Mouse (Mus musculus) CH12.LX (cell line): Measurements from ENCODE around the gene Mcmbp. TPM values are rescaled to one million over a fixed set of nuclear protein-coding genes. Genes with fewer than 3 reads are reported as not detected.

Experiments
- DNase-seq: peaks from one replicate; pipeline ENCODE4 v3.0.0-alpha.2; 2013; ENCODE audit errors: extremely low read depth
- H3K27ac ChIP-seq: 2 replicates; pipeline ENCODE4 v1.5.1; 2012; ENCODE audit warnings: low read depth, mild to moderate bottlenecking, control low read depth, moderate library complexity; ENCODE audit not compliant: insufficient read depth
- H3K27me3 ChIP-seq: replicated peaks from 2 replicates; pipeline ENCODE3; 2012; ENCODE audit warnings: inconsistent platforms
- H3K36me3 ChIP-seq, 2 experiments: replicated peaks in 1 of 2; 2 replicates each; pipeline versions ENCODE3 to v1.6.1; 2012; ENCODE audit warnings: inconsistent platforms in 1 of 2, low read length in 1 of 2, mild to moderate bottlenecking in 1 of 2, mixed read lengths in 1 of 2, moderate library complexity in 1 of 2; ENCODE audit not compliant: control insufficient read depth in 1 of 2, insufficient read depth in 1 of 2
- H3K4me1 ChIP-seq, 2 experiments: 2 replicates each; pipeline ENCODE4 v1.6.1; 2012; ENCODE audit warnings: inconsistent platforms in 1 of 2, moderate library complexity in 1 of 2; ENCODE audit not compliant: insufficient read depth in 2 of 2, control insufficient read depth in 1 of 2
- H3K4me2 ChIP-seq: 2 replicates; pipeline ENCODE4 v1.6.1; 2012; ENCODE audit warnings: low read depth, mild to moderate bottlenecking, control low read depth; ENCODE audit not compliant: poor library complexity, insufficient read depth, severe bottlenecking
- H3K4me3 ChIP-seq, 3 experiments: fragments of 150-350 bp in 1 of 3; sonication (generic) in 1 of 3; replicated peaks in 1 of 3; 2 replicates each; pipeline versions ENCODE3 to v1.5.1; 2011 to 2012; ENCODE audit warnings: low read depth in 2 of 3, low read length in 2 of 3, mild to moderate bottlenecking in 2 of 3, moderate library complexity in 2 of 3, control low read depth in 1 of 3, improper control_type of control experiment in 1 of 3, inconsistent platforms in 1 of 3, mixed read lengths in 1 of 3; ENCODE audit not compliant: poor library complexity in 1 of 3
- H3K79me2 ChIP-seq: replicated peaks from 2 replicates; pipeline ENCODE4 v1.6.1; 2012; ENCODE audit warnings: mild to moderate bottlenecking, moderate library complexity; ENCODE audit not compliant: control insufficient read depth, poor library complexity, insufficient read depth, severe bottlenecking; ENCODE audit errors: extremely low read depth
- H3K9ac ChIP-seq: 2 replicates; pipeline ENCODE4 v1.6.1; 2012; ENCODE audit warnings: low read depth, mild to moderate bottlenecking, control low read depth, moderate library complexity; ENCODE audit not compliant: insufficient read depth
- H3K9me3 ChIP-seq: replicated peaks from 2 replicates; pipeline ENCODE3; 2012; ENCODE audit warnings: low read length, inconsistent platforms, mixed read lengths
- BHLHE40 ChIP-seq: IDR thresholded peaks from 2 replicates; pipeline ENCODE4 v1.6.1; 2011; ENCODE audit warnings: mild to moderate bottlenecking, low read depth, low read length, improper control_type of control experiment
- CHD1 ChIP-seq: IDR thresholded peaks from 2 replicates; pipeline ENCODE4 v1.6.1; 2012; ENCODE audit warnings: low read depth, low read length, improper control_type of control experiment, inconsistent platforms
- CHD2 ChIP-seq: IDR thresholded peaks from 2 replicates; pipeline ENCODE4 v1.6.1; 2011; ENCODE audit warnings: low read length, improper control_type of control experiment
- CTCF ChIP-seq, 2 experiments: IDR thresholded peaks in 1 of 2; conservative IDR thresholded peaks in 1 of 2; 2 replicates each; pipeline ENCODE4 v1.5.1; 2011 to 2012; ENCODE audit warnings: low read depth in 2 of 2, low read length in 2 of 2, improper control_type of control experiment in 1 of 2, inconsistent platforms in 1 of 2, mild to moderate bottlenecking in 1 of 2, moderate library complexity in 1 of 2
- E2F4 ChIP-seq: IDR thresholded peaks from 2 replicates; pipeline ENCODE4 v1.6.1; 2011; ENCODE audit warnings: low read depth, low read length, improper control_type of control experiment; ENCODE audit not compliant: insufficient replicate concordance
- ELF1 ChIP-seq: IDR thresholded peaks from 2 replicates; pipeline ENCODE4 v1.6.1; 2014; ENCODE audit warnings: low read depth, mild to moderate bottlenecking, inconsistent platforms, low read length, improper control_type of control experiment
- EP300 ChIP-seq: IDR thresholded peaks from 2 replicates; pipeline ENCODE4 v1.6.1; 2011; ENCODE audit warnings: low read length, improper control_type of control experiment
- ETS1 ChIP-seq: conservative IDR thresholded peaks from 2 replicates; pipeline ENCODE4 v1.6.1; 2012; ENCODE audit warnings: low read depth, mild to moderate bottlenecking, inconsistent platforms, low read length, improper control_type of control experiment, moderate library complexity
- IRF4 ChIP-seq: IDR thresholded peaks from 2 replicates; pipeline ENCODE4 v1.6.1; 2014; ENCODE audit warnings: low read depth, mild to moderate bottlenecking, inconsistent platforms, low read length, improper control_type of control experiment
- JUN ChIP-seq: IDR thresholded peaks from 2 replicates; pipeline ENCODE4 v1.6.1; 2011; ENCODE audit warnings: low read depth, mild to moderate bottlenecking, low read length, improper control_type of control experiment, moderate library complexity; ENCODE audit not compliant: insufficient read depth
- MAFK ChIP-seq: IDR thresholded peaks from 2 replicates; pipeline ENCODE4 v1.6.1; 2011; ENCODE audit warnings: low read length, improper control_type of control experiment; ENCODE audit not compliant: insufficient replicate concordance
- MAX ChIP-seq: IDR thresholded peaks from 2 replicates; pipeline ENCODE4 v1.6.1; 2011; ENCODE audit warnings: low read length, improper control_type of control experiment
- MAZ ChIP-seq: IDR thresholded peaks from 2 replicates; pipeline ENCODE4 v1.6.1; 2012; ENCODE audit warnings: low read depth, mild to moderate bottlenecking, inconsistent platforms, low read length, improper control_type of control experiment, moderate library complexity
- MEF2A ChIP-seq: IDR thresholded peaks from 2 replicates; pipeline ENCODE4 v1.6.1; 2014; ENCODE audit warnings: low read depth, mild to moderate bottlenecking, inconsistent platforms, low read length, improper control_type of control experiment, borderline replicate concordance
- MYC ChIP-seq: IDR thresholded peaks from 2 replicates; pipeline ENCODE4 v1.6.1; 2011; ENCODE audit warnings: low read depth, mild to moderate bottlenecking, improper control_type of control experiment, low read length
- NELFE ChIP-seq: IDR thresholded peaks from 2 replicates; pipeline ENCODE4 v1.6.1; 2011; ENCODE audit warnings: low read depth, low read length, improper control_type of control experiment
- NRF1 ChIP-seq: IDR thresholded peaks from 2 replicates; pipeline ENCODE4 v1.6.1; 2014; ENCODE audit warnings: low read depth, mild to moderate bottlenecking, inconsistent platforms, low read length, improper control_type of control experiment, moderate library complexity
- POLR2AphosphoS2 ChIP-seq: IDR thresholded peaks from 2 replicates; pipeline ENCODE4 v1.6.1; 2011; ENCODE audit warnings: low read depth, low read length, improper control_type of control experiment
- RAD21 ChIP-seq: IDR thresholded peaks from 2 replicates; pipeline ENCODE4 v1.6.1; 2011; ENCODE audit warnings: low read depth, mild to moderate bottlenecking, low read length, improper control_type of control experiment, moderate library complexity
- RCOR1 ChIP-seq: conservative IDR thresholded peaks from 2 replicates; pipeline ENCODE4 v1.6.1; 2012; ENCODE audit warnings: low read depth, mild to moderate bottlenecking, inconsistent platforms, low read length, improper control_type of control experiment
- SIN3A ChIP-seq: IDR thresholded peaks from 2 replicates; pipeline ENCODE4 v1.6.1; 2012; ENCODE audit warnings: low read length, improper control_type of control experiment, inconsistent platforms
- SMC3 ChIP-seq: IDR thresholded peaks from 2 replicates; pipeline ENCODE4 v1.6.1; 2011; ENCODE audit warnings: low read depth, low read length, improper control_type of control experiment
- TBP ChIP-seq: conservative IDR thresholded peaks from 2 replicates; pipeline ENCODE4 v1.6.1; 2011; ENCODE audit warnings: low read depth, low read length, improper control_type of control experiment
- TCF12 ChIP-seq: IDR thresholded peaks from 2 replicates; pipeline ENCODE4 v1.6.1; 2014; ENCODE audit warnings: low read depth, mild to moderate bottlenecking, inconsistent platforms, low read length, improper control_type of control experiment
- UBTF ChIP-seq: IDR thresholded peaks from 2 replicates; pipeline ENCODE4 v1.6.1; 2012; ENCODE audit warnings: low read depth, mild to moderate bottlenecking, inconsistent platforms, low read length, improper control_type of control experiment, moderate library complexity
- USF1 ChIP-seq: IDR thresholded peaks from 2 replicates; pipeline ENCODE4 v1.6.1; 2014; ENCODE audit warnings: low read depth, mild to moderate bottlenecking, inconsistent platforms, low read length, improper control_type of control experiment
- USF2 ChIP-seq: conservative IDR thresholded peaks from 2 replicates; pipeline ENCODE4 v1.6.1; 2011; ENCODE audit warnings: low read depth, low read length, improper control_type of control experiment
- ZC3H11A ChIP-seq: IDR thresholded peaks from 2 replicates; pipeline ENCODE4 v1.6.1; 2012; ENCODE audit warnings: low read depth, mild to moderate bottlenecking, inconsistent platforms, low read length, improper control_type of control experiment
- ZKSCAN1 ChIP-seq: IDR thresholded peaks from 2 replicates; pipeline ENCODE4 v1.6.1; 2012; ENCODE audit warnings: low read depth, inconsistent platforms, low read length, improper control_type of control experiment, borderline replicate concordance
- ZMIZ1 ChIP-seq: IDR thresholded peaks from 2 replicates; pipeline ENCODE4 v1.6.1; 2012; ENCODE audit warnings: low read depth, mild to moderate bottlenecking, inconsistent platforms, low read length, improper control_type of control experiment
- ZNF384 ChIP-seq: IDR thresholded peaks from 2 replicates; pipeline ENCODE4 v1.6.1; 2012; ENCODE audit warnings: low read depth, low read length, improper control_type of control experiment, inconsistent platforms
- dilution Hi-C: fragments of 300-500 bp; cut with MboI; formaldehyde crosslinking; loops from 2 replicates; pipeline ENCODE4 v1.14.3; 2020; ENCODE audit warnings: low sequenced_read_pairs; ENCODE audit not compliant: extremely low pct_unique_long_range_greater_than_20kb, extremely low pct_ligation_motif_present
- in situ Hi-C: fragments of 300-500 bp; cut with MboI; formaldehyde crosslinking; loops from 3 replicates; pipeline ENCODE4 v1.14.3; 2019; ENCODE audit warnings: low sequenced_read_pairs, low pct_ligation_motif_present, low pct_unique_long_range_greater_than_20kb, mixed read lengths
- polyA plus RNA-seq: library from polyadenylated mRNA; unstranded; fragments of >175 nt; gene quantifications from 2 replicates; pipeline ENCODE4 v1.2.1, GENCODE M21; 2012; ENCODE audit warnings: low read depth; ENCODE audit not compliant: insufficient read length
- total RNA-seq, 2 experiments: library from RNA; depleted of rRNA; stranded (reverse); fragments of 300-350 nt in 1 of 2; fragments of >200 nt in 1 of 2; gene quantifications; 2 replicates each; pipeline ENCODE4 v1.2.3; 2012 to 2014

The Mcmbp gene
- total and polyA plus RNA-seq, 3 experiments = 45.2 to 75.7 (median 69.4) TPM

GRCm38 (mm10) chr7:128725189-128725588 lies 15.1 kb downstream of the Mcmbp start:
- Histone ChIP-seq H3K9me3 (no peaks in the 10 kb centered on the region), H3K4me3 (peak overlapping the region in 2 of 3 experiments; percentile 31 to 43), H3K9ac (peak overlapping the region; percentile 24; the same call in 1 of the 2 replicates), H3K36me3 (peaks cover 24 to 43% of the 10 kb centered on the region in 2 experiments), H3K79me2 (peaks cover 27% of the 10 kb centered on the region), H3K27me3 (no peaks in the 10 kb centered on the region), H3K27ac (peak overlapping the region; percentile 86), H3K4me1 (peaks cover 21 to 56% of the 10 kb centered on the region in 2 experiments), H3K4me2 (peak overlapping the region; percentile 80)
- peak; percentile 44 for DNase-seq
- dilution Hi-C loops = no loop called here
- in situ Hi-C loops = no loop called here
- no peak for TF ChIP-seq CTCF (conservative IDR thresholded peaks at IDR 0.05 in 1 of 2, IDR thresholded peaks at IDR 0.05 in 1 of 2; ENCODE audit: low read depth in 2 of 2, low read length in 2 of 2)
- TF ChIP-seq SIN3A = no peak
- peak; percentile 60; the same call in 1 of the 2 replicates for TF ChIP-seq UBTF
- TF ChIP-seq TBP = peak; percentile 39; the same call in 1 of the 2 replicates
- 0 out of 2 replicates have a peak, but pooled peaks have one; percentile 51 for TF ChIP-seq MAFK
- TF ChIP-seq RCOR1 = no peak
- TF ChIP-seq ELF1 = no peak

DNA sequence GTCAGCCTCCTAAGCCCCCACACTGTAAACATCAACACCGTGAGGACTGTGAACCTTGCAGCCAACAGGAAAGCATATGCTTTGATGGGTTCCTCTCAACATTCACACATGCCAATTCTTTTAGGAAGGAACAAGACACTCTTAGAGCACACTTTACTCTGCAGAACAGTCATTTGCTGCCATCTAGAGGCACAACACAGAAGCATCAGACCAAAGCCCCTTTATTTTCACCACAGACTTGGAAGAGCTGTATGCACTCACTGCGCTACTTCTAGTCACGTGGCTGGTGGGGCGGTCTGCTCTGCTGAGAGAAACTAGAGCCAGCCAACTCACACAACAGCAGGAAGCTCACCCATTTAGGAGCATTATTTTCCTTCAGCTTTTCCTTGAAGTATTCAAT lies 15.5 kb downstream of the Mcmbp start:
- H3K4me2 ChIP-seq = peak overlapping the region; percentile 80
- in situ Hi-C loops (no loop called here), dilution Hi-C loops (no loop called here)
- TF ChIP-seq UBTF (no peak; the same call in 1 of the 2 replicates), ELF1 (no peak), RAD21 (peak; percentile 77), NELFE (no peak), ZKSCAN1 (no peak), MYC (peak; percentile 88), SMC3 (no peak; the same call in 1 of the 2 replicates), MAZ (no peak), E2F4 (no peak), CHD1 (no peak), POLR2AphosphoS2 (no peak), ZNF384 (no peak), TCF12 (no peak), BHLHE40 (peak; percentile 89), ETS1 (no peak), CHD2 (no peak), EP300 (no peak), ZC3H11A (no peak), TBP (no peak), NRF1 (0 out of 2 replicates have a peak, but pooled peaks have one; percentile 7), SIN3A (no peak; the same call in 1 of the 2 replicates), MAX (peak; percentile 91), ZMIZ1 (no peak), CTCF (conservative IDR thresholded peaks at IDR 0.05 in 1 of 2, IDR thresholded peaks at IDR 0.05 in 1 of 2; ENCODE audit: low read depth in 2 of 2, low read length in 2 of 2) (peak; percentile 69 to 81), USF2 (peak; percentile 86), USF1 (peak; percentile 90), IRF4 (no peak), MEF2A (no peak), JUN (no peak)

More for the DNA sequence above, 15.5 kb downstream of the Mcmbp start:
- DNase-seq = peak; percentile 92
- H3K4me3 ChIP-seq = peak overlapping the region in 2 of 3 experiments; percentile 31 to 43
- H3K79me2 ChIP-seq = peaks cover 26% of the 10 kb centered on the region
- H3K27me3 ChIP-seq = no peaks in the 10 kb centered on the region
- H3K9ac ChIP-seq = peak overlapping the region; percentile 24; the same call in 1 of the 2 replicates
- H3K27ac ChIP-seq = peak overlapping the region; percentile 86
- H3K36me3 ChIP-seq = peaks cover 27 to 46% of the 10 kb centered on the region in 2 experiments
- H3K9me3 ChIP-seq = no peaks in the 10 kb centered on the region
- H3K4me1 ChIP-seq = peaks cover 21 to 52% of the 10 kb centered on the region in 2 experiments
